Mouse (Mus musculus): ENCODE data around the gene Arfip1. TPM values are rescaled to one million over a fixed set of nuclear protein-coding genes. Genes with fewer than 3 reads are reported as not detected.

The Arfip1 gene
- polyA plus RNA-seq, 1 experiment from 2014 or later, result 53.1 TPM

DNA sequence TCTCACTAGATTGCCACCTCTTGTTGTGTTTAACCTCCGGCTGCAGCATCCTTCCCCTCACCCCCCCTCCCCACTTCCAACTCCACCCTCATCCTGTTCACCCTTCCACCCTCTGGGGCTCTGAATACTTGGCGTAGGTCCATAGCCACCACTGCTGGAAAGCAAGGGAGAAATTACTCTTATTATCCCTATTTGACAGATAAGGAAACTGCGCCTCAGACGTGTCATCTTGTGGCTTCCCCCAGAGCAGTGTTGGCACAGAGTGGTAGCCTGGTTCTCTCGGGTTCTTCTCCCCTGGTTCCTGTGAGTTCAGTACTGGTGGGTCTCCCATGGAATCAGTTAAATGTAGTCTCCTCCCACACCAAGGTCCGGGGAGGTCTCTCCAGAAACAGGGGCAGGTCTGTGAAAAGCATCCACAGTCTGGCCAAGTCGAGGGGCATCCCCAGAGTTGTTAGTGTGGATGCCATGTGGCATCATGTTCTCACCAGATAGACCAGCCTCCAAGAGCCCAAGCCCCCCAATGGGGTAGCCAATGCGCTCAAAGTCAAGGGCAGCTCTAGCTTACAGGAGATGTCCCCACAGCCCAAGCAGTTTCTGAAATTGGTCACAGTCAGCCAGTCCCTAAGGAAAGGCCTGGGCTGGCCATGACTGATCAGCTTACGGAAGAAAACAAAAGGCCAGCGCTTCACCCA lies 114.9 kb downstream of the Arfip1 start:
- peak; percentile 46 for ATAC-seq
- Histone ChIP-seq H3K27me3 (replicated peaks) (no peaks in the 10 kb centered on the region), H3K4me1 (replicated peaks) (peaks cover 10% of the 10 kb centered on the region), H3K9me3 (no peaks in the 10 kb centered on the region), H3K4me2 (replicated peaks) (peak overlapping the region; percentile 31; the same call in 1 of the 2 replicates), H3K9ac (no peak overlapping the region), H3K4me3 (replicated peaks) (no peak overlapping the region), H3K36me3 (no peaks in the 10 kb centered on the region), H3K27ac (no peak overlapping the region)
- WGBS, result 44% methylated on average over 10 of the region's 10 CpGs

DNA sequence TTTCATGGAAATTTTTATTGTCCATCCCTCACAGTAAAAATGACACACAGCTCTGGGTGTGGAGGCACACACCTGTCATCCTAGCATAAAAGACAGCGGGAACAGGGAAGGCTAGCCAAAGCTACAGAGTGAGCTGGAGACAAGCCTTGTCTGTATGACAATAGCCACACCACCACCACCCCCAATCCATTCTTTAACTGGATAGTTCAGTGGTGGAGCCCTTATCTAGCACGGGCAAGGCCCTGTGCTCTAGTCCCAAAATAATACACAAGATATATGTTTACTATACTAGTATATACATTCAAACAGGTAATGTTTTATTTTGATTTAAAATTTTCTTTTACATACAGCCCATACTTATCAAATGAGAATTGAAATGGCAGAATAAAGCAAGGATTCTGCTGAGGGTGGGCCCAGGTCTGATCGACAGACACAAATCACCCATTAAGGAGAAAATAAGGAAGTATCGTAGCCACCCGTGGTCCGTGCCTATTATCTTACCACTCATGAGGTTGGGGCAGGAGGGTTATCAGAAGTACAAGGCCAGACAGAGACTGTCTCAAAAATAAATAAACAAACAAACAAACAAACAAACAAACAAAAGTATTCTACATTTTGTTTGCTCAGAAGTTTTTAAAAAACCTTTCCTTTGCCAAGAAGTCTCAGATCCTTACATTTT lies 116.5 kb downstream of the Arfip1 start:
- peaks cover 16% of the 10 kb centered on the region for H3K4me1 ChIP-seq (replicated peaks)
- H3K9me3 ChIP-seq, result no peaks in the 10 kb centered on the region
- ATAC-seq, result no peak
- no peaks in the 10 kb centered on the region for H3K27me3 ChIP-seq (replicated peaks)
- H3K27ac ChIP-seq, result no peak overlapping the region
- no peak overlapping the region for H3K4me2 ChIP-seq (replicated peaks)
- no peaks in the 10 kb centered on the region for H3K36me3 ChIP-seq
- 79% methylated on average over 6 of the region's 6 CpGs for WGBS
- no peak overlapping the region for H3K9ac ChIP-seq
- no peak overlapping the region for H3K4me3 ChIP-seq (replicated peaks)

DNA sequence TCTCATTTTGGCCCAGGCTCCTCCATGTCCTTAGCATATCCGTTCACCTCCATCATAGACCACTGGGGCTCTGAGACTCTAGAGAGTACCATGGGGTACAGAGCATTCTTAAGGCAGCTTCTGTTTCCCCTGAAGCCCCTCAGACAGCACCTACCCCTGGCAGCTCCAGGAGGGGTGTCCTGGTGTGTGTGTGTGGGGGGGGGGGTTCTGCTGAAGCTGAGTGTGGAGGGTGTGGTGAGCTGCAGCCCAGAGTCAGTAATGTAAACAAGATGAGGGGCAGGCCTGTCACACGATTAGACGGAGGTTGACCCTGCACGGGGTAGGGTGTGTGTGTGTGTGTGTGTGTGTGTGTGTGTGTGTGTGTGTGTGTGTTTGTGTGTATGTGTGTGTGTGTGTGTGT lies 120.7 kb downstream of the Arfip1 start:
- Histone ChIP-seq H3K27me3 (replicated peaks) (no peaks in the 10 kb centered on the region), H3K36me3 (no peaks in the 10 kb centered on the region), H3K27ac (no peak overlapping the region), H3K9ac (no peak overlapping the region), H3K9me3 (no peaks in the 10 kb centered on the region), H3K4me1 (replicated peaks) (peaks cover 25% of the 10 kb centered on the region), H3K4me2 (replicated peaks) (no peak overlapping the region), H3K4me3 (replicated peaks) (no peak overlapping the region)
- 29% methylated on average over 4 of the region's 4 CpGs for WGBS
- ATAC-seq, result peak; percentile 60

DNA sequence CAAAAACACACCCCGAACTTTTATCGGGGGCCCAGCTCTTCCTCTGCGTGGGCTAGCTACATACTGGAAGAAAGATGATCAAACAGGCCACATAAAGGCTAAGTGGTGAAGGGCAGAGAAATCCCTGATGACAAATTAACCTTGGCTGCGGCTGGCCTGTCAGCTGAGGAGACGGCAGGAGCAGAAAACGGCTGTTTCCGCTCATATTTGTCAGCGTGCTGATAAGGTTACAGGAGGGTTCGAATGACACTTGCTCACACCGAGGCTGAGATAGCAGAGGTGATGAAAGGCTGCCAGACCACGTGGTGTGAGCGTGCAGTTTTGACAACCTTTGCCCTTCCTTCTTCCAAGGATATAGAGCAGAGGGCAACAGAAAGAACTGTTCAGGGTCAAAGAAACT lies 121.5 kb downstream of the Arfip1 start:
- no peak overlapping the region for H3K4me3 ChIP-seq (replicated peaks)
- no peaks in the 10 kb centered on the region for H3K9me3 ChIP-seq
- peak; percentile 87 for ATAC-seq
- no peaks in the 10 kb centered on the region for H3K27me3 ChIP-seq (replicated peaks)
- H3K36me3 ChIP-seq, result no peaks in the 10 kb centered on the region
- no peak overlapping the region for H3K9ac ChIP-seq
- 13% methylated on average over 12 of the region's 12 CpGs for WGBS
- H3K27ac ChIP-seq, result peak overlapping the region; percentile 67
- H3K4me1 ChIP-seq (replicated peaks), result peaks cover 25% of the 10 kb centered on the region
- H3K4me2 ChIP-seq (replicated peaks), result peak overlapping the region; percentile 30

DNA sequence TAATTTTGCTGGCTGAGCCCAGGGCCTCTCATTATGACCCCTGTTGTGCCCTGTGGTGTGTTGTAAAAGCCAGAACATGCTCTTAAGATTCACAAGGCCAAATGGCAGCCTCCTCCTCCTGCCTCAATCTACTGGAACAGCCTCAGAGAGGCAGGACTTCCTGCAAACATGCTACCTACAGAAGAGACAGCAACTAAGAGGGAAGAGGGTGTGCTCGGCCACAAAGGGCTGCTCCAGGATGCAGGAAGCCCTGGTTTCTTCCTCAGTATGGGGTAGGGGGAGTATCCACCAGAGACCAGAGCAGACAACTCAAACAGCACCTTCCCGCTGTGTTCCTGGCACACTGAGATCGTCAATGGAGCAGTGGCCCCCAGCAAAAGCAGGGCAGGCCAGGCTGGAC lies 121.9 kb downstream of the Arfip1 start:
- no peaks in the 10 kb centered on the region for H3K9me3 ChIP-seq
- H3K4me2 ChIP-seq (replicated peaks), result peak overlapping the region; percentile 30
- H3K27me3 ChIP-seq (replicated peaks), result no peaks in the 10 kb centered on the region
- H3K36me3 ChIP-seq, result no peaks in the 10 kb centered on the region
- WGBS, result 35% methylated on average over 3 of the region's 3 CpGs
- peaks cover 25% of the 10 kb centered on the region for H3K4me1 ChIP-seq (replicated peaks)
- H3K9ac ChIP-seq, result no peak overlapping the region
- no peak; the same call in none of the 2 replicates for ATAC-seq
- no peak overlapping the region for H3K4me3 ChIP-seq (replicated peaks)
- H3K27ac ChIP-seq, result peak overlapping the region; percentile 67

DNA sequence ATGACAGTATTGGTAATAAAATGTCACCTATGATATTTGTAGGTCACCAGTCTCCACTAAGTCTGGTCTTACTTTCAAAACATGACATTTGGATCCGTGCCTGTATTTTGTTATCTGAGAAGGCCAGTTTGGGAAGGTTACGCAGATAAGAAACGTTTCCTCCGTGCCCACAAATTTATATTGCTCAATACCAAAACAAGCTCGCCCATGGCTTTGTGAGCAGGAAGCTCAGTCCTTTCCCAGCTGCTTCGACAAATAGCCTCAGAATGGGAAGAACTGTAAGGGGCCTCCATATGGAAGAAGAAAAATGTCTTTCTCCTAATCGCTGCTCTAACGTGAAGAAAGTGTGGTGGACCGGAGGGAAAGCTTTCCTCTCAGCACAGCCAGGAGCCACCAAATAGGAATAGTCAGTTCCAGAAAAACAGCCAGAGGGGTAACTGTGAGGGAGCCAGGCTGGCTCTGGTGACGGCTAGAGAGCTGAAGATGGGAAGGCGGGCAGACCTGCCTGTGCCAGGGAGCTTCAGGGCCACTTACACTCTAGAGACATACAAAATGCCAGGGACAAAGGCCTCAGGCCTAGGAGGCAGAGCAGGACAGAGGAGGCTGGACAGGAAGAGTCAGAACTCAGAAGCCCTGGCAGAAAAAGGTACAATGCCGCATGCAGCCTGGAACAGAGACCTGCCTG lies 126.5 kb downstream of the Arfip1 start:
- H3K36me3 ChIP-seq, result no peaks in the 10 kb centered on the region
- H3K27me3 ChIP-seq (replicated peaks), result no peaks in the 10 kb centered on the region
- H3K4me2 ChIP-seq (replicated peaks), result no peak overlapping the region
- 51% methylated on average over 12 of the region's 12 CpGs for WGBS
- H3K27ac ChIP-seq, result no peak overlapping the region
- no peak for ATAC-seq
- H3K9me3 ChIP-seq, result no peaks in the 10 kb centered on the region
- no peak overlapping the region for H3K9ac ChIP-seq
- peaks cover 16% of the 10 kb centered on the region for H3K4me1 ChIP-seq (replicated peaks)
- no peak overlapping the region for H3K4me3 ChIP-seq (replicated peaks)

GRCm38 (mm10) chr3:84450651-84451050 lies 131.8 kb downstream of the Arfip1 start:
- 69% methylated on average over 3 of the region's 3 CpGs for WGBS
- H3K4me1 ChIP-seq (replicated peaks), result no peaks in the 10 kb centered on the region
- H3K27me3 ChIP-seq (replicated peaks), result no peaks in the 10 kb centered on the region
- H3K4me3 ChIP-seq (replicated peaks), result no peak overlapping the region
- H3K4me2 ChIP-seq (replicated peaks), result no peak overlapping the region
- no peaks in the 10 kb centered on the region for H3K9me3 ChIP-seq
- H3K36me3 ChIP-seq, result no peaks in the 10 kb centered on the region; the same call in 1 of the 2 replicates
- ATAC-seq, result no peak
- no peak overlapping the region for H3K27ac ChIP-seq
- no peak overlapping the region for H3K9ac ChIP-seq

GRCm38 (mm10) chr3:84449015-84449414 lies 133.4 kb downstream of the Arfip1 start:
- 79% methylated on average over 9 of the region's 9 CpGs for WGBS
- Histone ChIP-seq H3K9me3 (no peaks in the 10 kb centered on the region), H3K36me3 (no peaks in the 10 kb centered on the region; the same call in 1 of the 2 replicates), H3K4me1 (replicated peaks) (no peaks in the 10 kb centered on the region), H3K9ac (no peak overlapping the region), H3K4me2 (replicated peaks) (no peak overlapping the region), H3K4me3 (replicated peaks) (no peak overlapping the region), H3K27me3 (replicated peaks) (no peaks in the 10 kb centered on the region), H3K27ac (no peak overlapping the region)
- ATAC-seq, result no peak

GRCm38 (mm10) chr3:84447803-84448202 lies 134.6 kb downstream of the Arfip1 start:
- no peaks in the 10 kb centered on the region for H3K27me3 ChIP-seq (replicated peaks)
- no peak overlapping the region for H3K27ac ChIP-seq
- no peaks in the 10 kb centered on the region; the same call in 1 of the 2 replicates for H3K36me3 ChIP-seq
- no peak overlapping the region for H3K4me3 ChIP-seq (replicated peaks)
- ATAC-seq, result no peak
- WGBS, result 69% methylated on average over 5 of the region's 5 CpGs
- H3K9me3 ChIP-seq, result no peaks in the 10 kb centered on the region
- H3K4me1 ChIP-seq (replicated peaks), result peaks cover 3% of the 10 kb centered on the region; the same call in 1 of the 2 replicates
- no peak overlapping the region for H3K4me2 ChIP-seq (replicated peaks)
- H3K9ac ChIP-seq, result no peak overlapping the region

Other genes with a start within 250 kb of the Arfip1 start
- gene Fhdc1, start 102.2 kb downstream of the Arfip1 start, polyA plus RNA-seq (2015; fragmentation: Nextera tagmentation; extraction: Ambion mirVana), result 6.5 and 7.7 TPM in 2 replicates
- gene Tigd4, start 10.9 kb upstream of the Arfip1 start, polyA plus RNA-seq (2015; fragmentation: Nextera tagmentation; extraction: Ambion mirVana), result not detected in 2 replicates
- 0.98 and 1.2 TPM in 2 replicates for gene Tmem154, start 83.6 kb upstream of the Arfip1 start, polyA plus RNA-seq (2015; fragmentation: Nextera tagmentation; extraction: Ambion mirVana)
- gene Fbxw7, start 232.6 kb upstream of the Arfip1 start, polyA plus RNA-seq (2015; fragmentation: Nextera tagmentation; extraction: Ambion mirVana), result 9.6 and 10.4 TPM in 2 replicates